Comparison of ENCODE assay signal across 27 mouse cellular contexts in the genomic region with DNA sequence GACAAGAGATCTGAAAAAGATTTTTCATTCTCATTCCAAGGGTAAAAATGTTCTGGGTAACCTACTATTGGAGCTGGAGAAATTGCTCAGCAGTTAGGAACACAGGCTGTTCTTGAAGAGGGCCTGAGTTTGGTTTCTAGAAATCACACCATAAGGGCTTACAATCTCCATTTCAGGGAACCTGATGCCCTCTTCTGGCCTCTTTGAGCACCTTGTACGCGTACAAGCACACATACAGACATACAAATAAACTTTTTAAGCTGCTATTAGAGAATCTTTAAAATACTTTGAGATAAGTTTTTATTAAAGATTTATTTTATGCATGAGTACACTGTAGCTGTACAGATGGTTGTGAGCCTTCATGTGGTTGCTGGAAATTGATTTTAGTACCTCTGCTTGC. TPM values are rescaled to one million over a fixed set of nuclear protein-coding genes. Genes with fewer than 3 reads are reported as not detected.
DNase-seq lines count a peak whose midpoint lies in the region; ATAC-seq and TF ChIP-seq lines count a peak whose summit lies in the region.
"Had no signal": no experiment of that assay in that cellular context is flagged by ENCODE, and none has a peak within 500 bp of the region (broad histone marks: within the 10 kb centered on the region; RNA-seq: fewer than 3 reads in every experiment).

No protein-coding gene starts in this region.

- H3K9me3 ChIP-seq in midbrain, embryonic 11.5 days (ENCODE audit: control insufficient read depth, low read length), result no peaks in the 10 kb centered on the region
- no peaks in the 10 kb centered on the region; the same call in 1 of the 2 replicates for H3K9me3 ChIP-seq in midbrain, embryonic 13.5 days
- no peaks in the 10 kb centered on the region for H3K9me3 ChIP-seq in CH12.LX (replicated peaks; ENCODE audit: low read length)
- H3K9me3 ChIP-seq: embryonic facial prominence, embryonic 12.5 days; embryonic facial prominence, embryonic 15.5 days; heart, embryonic 12.5 days; heart, embryonic 15.5 days; hindbrain, embryonic 10.5 days; hindbrain, embryonic 13.5 days; intestine, embryonic 15.5 days had no signal

- no peak for TF ChIP-seq POLR2A in CH12.LX (IDR thresholded peaks at IDR 0.05; ENCODE audit: low read depth, low read length)

- no peaks in the 10 kb centered on the region for H3K4me1 ChIP-seq in midbrain, embryonic 11.5 days (ENCODE audit: control insufficient read depth, insufficient read depth, low read length)
- H3K4me1 ChIP-seq in midbrain, embryonic 13.5 days (replicated peaks), result no peaks in the 10 kb centered on the region
- peaks cover 7 to 20% of the 10 kb centered on the region in 2 experiments for H3K4me1 ChIP-seq in CH12.LX (ENCODE audit: control insufficient read depth in 1 of 2, insufficient read depth in 2 of 2)
- H3K4me1 ChIP-seq: embryonic facial prominence, embryonic 12.5 days; hindbrain, embryonic 13.5 days; intestine, embryonic 15.5 days had no signal

- TF ChIP-seq RAD21 in CH12.LX (IDR thresholded peaks at IDR 0.05; ENCODE audit: low read depth, low read length), result peak; percentile 56

- no peaks in the 10 kb centered on the region for H3K27me3 ChIP-seq in midbrain, embryonic 11.5 days (ENCODE audit: control insufficient read depth, insufficient read depth, low read length)
- H3K27me3 ChIP-seq in midbrain, embryonic 13.5 days, result no peaks in the 10 kb centered on the region
- H3K27me3 ChIP-seq in CH12.LX (replicated peaks), result no peaks in the 10 kb centered on the region
- no peaks in the 10 kb centered on the region for H3K27me3 ChIP-seq in splenic B cell, adult 2 months (ENCODE audit: control insufficient read depth, insufficient read depth, low read length, poor library complexity, severe bottlenecking)
- H3K27me3 ChIP-seq: embryonic facial prominence, embryonic 12.5 days; embryonic facial prominence, embryonic 15.5 days; heart, embryonic 12.5 days; heart, embryonic 15.5 days; hindbrain, embryonic 13.5 days; intestine, embryonic 15.5 days had no signal

- peak in 1 of 2 experiments; percentile 56; a peak in 2 of 4 replicates for TF ChIP-seq CTCF in CH12.LX (conservative IDR thresholded peaks at IDR 0.05 in 1 of 2, IDR thresholded peaks at IDR 0.05 in 1 of 2; ENCODE audit: low read depth in 2 of 2, low read length in 2 of 2)

- H3K4me2 ChIP-seq in midbrain, embryonic 11.5 days, result no peak overlapping the region
- H3K4me2 ChIP-seq in midbrain, embryonic 13.5 days (replicated peaks), result no peak overlapping the region
- no peak overlapping the region for H3K4me2 ChIP-seq in CH12.LX (ENCODE audit: insufficient read depth, low read depth, poor library complexity, severe bottlenecking)
- H3K4me2 ChIP-seq: embryonic facial prominence, embryonic 12.5 days; embryonic facial prominence, embryonic 15.5 days; heart, embryonic 12.5 days; heart, embryonic 15.5 days; hindbrain, embryonic 13.5 days; intestine, embryonic 15.5 days had no signal

- in situ Hi-C loops in CH12.LX (cut with MboI; ENCODE audit: low pct_ligation_motif_present, low pct_unique_long_range_greater_than_20kb, low sequenced_read_pairs), result no loop called here

- H3K36me3 ChIP-seq in midbrain, embryonic 11.5 days (ENCODE audit: control insufficient read depth, insufficient read depth, low read length), result peaks cover 9% of the 10 kb centered on the region; the same call in 1 of the 2 replicates
- peaks cover 32% of the 10 kb centered on the region for H3K36me3 ChIP-seq in midbrain, embryonic 13.5 days
- H3K36me3 ChIP-seq in CH12.LX (replicated peaks in 1 of 2; ENCODE audit: control insufficient read depth in 1 of 2, insufficient read depth in 1 of 2, low read length in 1 of 2), result peaks cover 18 to 38% of the 10 kb centered on the region in 2 experiments
- H3K36me3 ChIP-seq in splenic B cell, adult 2 months (ENCODE audit: control insufficient read depth, insufficient read depth, low read length, poor library complexity, severe bottlenecking), result peaks cover 2% of the 10 kb centered on the region

- 86% methylated on average over 2 of the region's 2 CpGs for WGBS in midbrain, embryonic 11.5 days
- 96% methylated on average over 2 of the region's 2 CpGs for WGBS in midbrain, embryonic 13.5 days

- no peak overlapping the region for H3K9ac ChIP-seq in midbrain, embryonic 11.5 days (ENCODE audit: low read length)
- no peak overlapping the region for H3K9ac ChIP-seq in midbrain, embryonic 13.5 days (replicated peaks)
- no peak overlapping the region for H3K9ac ChIP-seq in CH12.LX (ENCODE audit: insufficient read depth, low read depth)
- H3K9ac ChIP-seq: embryonic facial prominence, embryonic 12.5 days; embryonic facial prominence, embryonic 15.5 days; heart, embryonic 12.5 days; heart, embryonic 15.5 days; hindbrain, embryonic 13.5 days; intestine, embryonic 15.5 days had no signal

- TF ChIP-seq EP300 in CH12.LX (IDR thresholded peaks at IDR 0.05; ENCODE audit: low read length), result no peak

- DNase-seq in midbrain, embryonic 11.5 days (ENCODE audit: low spot score, missing footprints), result peak; percentile 23
- no peak for DNase-seq in CH12.LX (ENCODE audit: extremely low read depth)
- DNase-seq in splenic B cell, adult 2 months (ENCODE audit: low read depth, low spot score), result peak; percentile 24
- no peak for DNase-seq in embryo, embryonic 10.5 days (ENCODE audit: low spot score)
- no peak for DNase-seq in embryo, embryonic 11 days
- DNase-seq: adrenal gland, postnatal 10 days; adrenal gland, postnatal 36 days; B cell, adult 2 months; cerebellum, adult 2 months; cerebellum, adult 9-11 months; cerebellum, postnatal 25 days; gastrocnemius, postnatal 25 days; heart, adult 18-20 months; heart, postnatal 10 days; heart, postnatal 36 days had no signal

- no peak for ATAC-seq in midbrain, embryonic 11.5 days (ENCODE audit: low FRiP score)
- no peak for ATAC-seq in midbrain, embryonic 13.5 days
- ATAC-seq: forebrain, embryonic 14.5 days; hindbrain, embryonic 16.5 days; intestine, embryonic 15.5 days had no signal

- dilution Hi-C loops in CH12.LX (cut with MboI; ENCODE audit: extremely low pct_ligation_motif_present, extremely low pct_unique_long_range_greater_than_20kb, low sequenced_read_pairs), result no loop called here

- H3K4me3 ChIP-seq in midbrain, embryonic 11.5 days (ENCODE audit: low read depth, low read length), result no peak overlapping the region
- H3K4me3 ChIP-seq in midbrain, embryonic 13.5 days (replicated peaks), result no peak overlapping the region
- H3K4me3 ChIP-seq in CH12.LX (replicated peaks in 1 of 3; ENCODE audit: low read depth in 2 of 3, low read length in 2 of 3, poor library complexity in 1 of 3), result no peak overlapping the region
- H3K4me3 ChIP-seq: embryonic facial prominence, embryonic 12.5 days; embryonic facial prominence, embryonic 15.5 days; heart, embryonic 12.5 days; heart, embryonic 15.5 days; hindbrain, embryonic 10.5 days; hindbrain, embryonic 13.5 days; intestine, embryonic 15.5 days had no signal

- H3K79me2 ChIP-seq in CH12.LX (replicated peaks; ENCODE audit: control insufficient read depth, extremely low read depth, insufficient read depth, poor library complexity, severe bottlenecking), result no peaks in the 10 kb centered on the region; the same call in 1 of the 2 replicates

- no peak overlapping the region for H3K27ac ChIP-seq in midbrain, embryonic 11.5 days (ENCODE audit: low read depth, low read length)
- no peak overlapping the region for H3K27ac ChIP-seq in midbrain, embryonic 13.5 days
- no peak overlapping the region for H3K27ac ChIP-seq in CH12.LX (ENCODE audit: insufficient read depth, low read depth)
- H3K27ac ChIP-seq: embryonic facial prominence, embryonic 12.5 days; embryonic facial prominence, embryonic 15.5 days; hindbrain, embryonic 10.5 days; hindbrain, embryonic 13.5 days; intestine, embryonic 15.5 days had no signal

TF ChIP-seq in CH12.LX, 34 proteins besides CTCF, POLR2A, EP300 and RAD21:
- TF ChIP-seq E2F4 (IDR thresholded peaks at IDR 0.05; ENCODE audit: insufficient replicate concordance, low read depth, low read length) (no peak), SMC3 (IDR thresholded peaks at IDR 0.05; ENCODE audit: low read depth, low read length) (peak; percentile 26)

RNA-seq across cellular contexts. Expression of a gene that starts 8.9 kb away (rescaled TPM):
- 1,063 and 1,232 TPM in 2 replicates for polyA plus RNA-seq in midbrain, embryonic 11.5 days (2014; fragmentation: Nextera tagmentation; extraction: Ambion mirVana)
- 1,033 and 1,129 TPM in 2 replicates for polyA plus RNA-seq in midbrain, embryonic 13.5 days (2015; fragmentation: Nextera tagmentation; extraction: Ambion mirVana)
- 3,858 and 4,378 TPM in 2 replicates for total RNA-seq in CH12.LX (2012; rRNA removed)
- 2,142 and 2,224 TPM in 2 replicates for total RNA-seq in CH12.LX (2014; rRNA removed)
- polyA plus RNA-seq in CH12.LX (2012; ENCODE audit: insufficient read length, low read depth), result 1,222 and 1,264 TPM in 2 replicates

RNA-seq across cellular contexts. Expression of a gene that starts 8.9 kb away (rescaled TPM):
- 14.4 and 16.4 TPM in 2 replicates for polyA plus RNA-seq in midbrain, embryonic 11.5 days (2014; fragmentation: Nextera tagmentation; extraction: Ambion mirVana)
- 19.9 and 25.6 TPM in 2 replicates for polyA plus RNA-seq in midbrain, embryonic 13.5 days (2015; fragmentation: Nextera tagmentation; extraction: Ambion mirVana)
- total RNA-seq in CH12.LX (2012; rRNA removed) (2.3 and 3.3 TPM in 2 replicates), CH12.LX (2014; rRNA removed) (0.34 TPM in 1 of 2 replicates, not detected in the other)
- polyA plus RNA-seq in CH12.LX (2012; ENCODE audit: insufficient read length, low read depth), result 0.23 and 0.63 TPM in 2 replicates

RNA-seq across cellular contexts. Expression of a gene that starts 26.8 kb away (rescaled TPM):
- polyA plus RNA-seq in midbrain, embryonic 11.5 days (2014; fragmentation: Nextera tagmentation; extraction: Ambion mirVana), result 110 and 112 TPM in 2 replicates
- polyA plus RNA-seq in midbrain, embryonic 13.5 days (2015; fragmentation: Nextera tagmentation; extraction: Ambion mirVana), result 90.2 and 97.6 TPM in 2 replicates
- total RNA-seq in CH12.LX (2012; rRNA removed), result 50.8 and 62.9 TPM in 2 replicates
- 54.2 and 70.3 TPM in 2 replicates for total RNA-seq in CH12.LX (2014; rRNA removed)
- polyA plus RNA-seq in CH12.LX (2012; ENCODE audit: insufficient read length, low read depth), result 67.4 and 73.6 TPM in 2 replicates

RNA-seq across cellular contexts. Expression of a gene that starts 38.7 kb away (rescaled TPM):
- 3.2 and 4.3 TPM in 2 replicates for polyA plus RNA-seq in midbrain, embryonic 11.5 days (2014; fragmentation: Nextera tagmentation; extraction: Ambion mirVana)
- polyA plus RNA-seq in midbrain, embryonic 13.5 days (2015; fragmentation: Nextera tagmentation; extraction: Ambion mirVana), result 3.3 and 3.4 TPM in 2 replicates
- total RNA-seq in CH12.LX (2012; rRNA removed) (0.25 and 0.89 TPM in 2 replicates), CH12.LX (2014; rRNA removed) (0.21 and 0.72 TPM in 2 replicates)
- 0.59 and 0.70 TPM in 2 replicates for polyA plus RNA-seq in CH12.LX (2012; ENCODE audit: insufficient read length, low read depth)
- total RNA-seq: common myeloid progenitor, adult 5-6 weeks; gastrocnemius, adult 8-10 months; heart, postnatal 36 days had no signal

RNA-seq across cellular contexts. Expression of a gene that starts 43.4 kb away (rescaled TPM):
- polyA plus RNA-seq in midbrain, embryonic 11.5 days (2014; fragmentation: Nextera tagmentation; extraction: Ambion mirVana), result 58.7 and 59.4 TPM in 2 replicates
- 57.0 and 60.9 TPM in 2 replicates for polyA plus RNA-seq in midbrain, embryonic 13.5 days (2015; fragmentation: Nextera tagmentation; extraction: Ambion mirVana)
- total RNA-seq in CH12.LX (2012; rRNA removed) (42.2 and 44.4 TPM in 2 replicates), CH12.LX (2014; rRNA removed) (22.9 and 23.8 TPM in 2 replicates)
- 40.4 and 40.7 TPM in 2 replicates for polyA plus RNA-seq in CH12.LX (2012; ENCODE audit: insufficient read length, low read depth)

Comparison
In these comparisons a context has a peak if more than half of its experiments do, and no peak if none do; other contexts are left out.
1. DNase-seq: peak in midbrain, embryonic 11.5 days (single experiment) and splenic B cell, adult 2 months (single experiment); none in CH12.LX (single experiment), embryo, embryonic 10.5 days (single experiment) and embryo, embryonic 11 days (single experiment).